Mouse (Mus musculus) midbrain, embryonic 16.5 days (tissue): ENCODE measurements around the gene Best1. TPM values are rescaled to one million over a fixed set of nuclear protein-coding genes. Genes with fewer than 3 reads are reported as not detected.

Experiments
- ATAC-seq: fragments of 200-750 bp; cut with Nextera tagmentation; 2 replicates; pipeline ENCODE4 v1.8.0; 2017; ENCODE audit warnings: moderate TSS enrichment
- H3K27ac ChIP-seq: fragments of 300-500 bp; sonication (generic); 2 replicates; pipeline ENCODE4 v1.5.1; 2014; ENCODE audit warnings: mild to moderate bottlenecking, low read length, mixed read lengths
- H3K27me3 ChIP-seq: fragments of 300-500 bp; sonication (generic); 2 replicates; pipeline ENCODE4 v1.6.1; 2014; ENCODE audit warnings: low read depth, low read length, mixed read lengths; ENCODE audit not compliant: control insufficient read depth, insufficient read depth
- H3K36me3 ChIP-seq: fragments of 300-500 bp; sonication (generic); 2 replicates; pipeline ENCODE4 v1.6.1; 2014; ENCODE audit warnings: mild to moderate bottlenecking, low read length, moderate library complexity, mixed read lengths; ENCODE audit not compliant: control insufficient read depth, insufficient read depth
- H3K4me1 ChIP-seq: fragments of 300-500 bp; sonication (generic); 2 replicates; pipeline ENCODE4 v1.6.1; 2014; ENCODE audit warnings: mild to moderate bottlenecking, low read length, mixed read lengths; ENCODE audit not compliant: control insufficient read depth, insufficient read depth
- H3K4me2 ChIP-seq: fragments of 300-500 bp; sonication (generic); 2 replicates; pipeline ENCODE4 v1.6.1; 2014; ENCODE audit warnings: mild to moderate bottlenecking, low read length, mixed read lengths
- H3K4me3 ChIP-seq: fragments of 300-500 bp; sonication (generic); 2 replicates; pipeline ENCODE4 v1.5.1; 2014; ENCODE audit warnings: low read depth, mild to moderate bottlenecking, low read length, moderate library complexity, mixed read lengths
- H3K9ac ChIP-seq: fragments of 300-500 bp; sonication (generic); 2 replicates; pipeline ENCODE4 v1.6.1; 2014; ENCODE audit warnings: low read depth, low read length, mixed read lengths
- H3K9me3 ChIP-seq: fragments of 300-500 bp; sonication (generic); replicated peaks from 2 replicates; pipeline ENCODE4 v1.6.1; 2014; ENCODE audit warnings: mild to moderate bottlenecking, low read length, mixed read lengths; ENCODE audit not compliant: control insufficient read depth, poor library complexity, severe bottlenecking
- WGBS: fragments of 180-500 bp; shearing (Covaris S2); extraction: QIAGEN DNeasy Blood & Tissue Kit; methylation state at CpG from one replicate; pipeline ENCODE4 v1.1.7; 2014; 5-methylcytosine and 5-hydroxymethylcytosine counted together
- polyA plus RNA-seq: library from polyadenylated mRNA; unstranded; fragments of >200 nt; fragmentation: Nextera tagmentation; extraction: Ambion mirVana; gene quantifications from 2 replicates; pipeline ENCODE4 v1.2.1, GENCODE M21; 2015

Gene Best1
- polyA plus RNA-seq, 1 experiment from 2014 or later, result 2.9 TPM

- no peak overlapping the region for H3K9ac ChIP-seq
- no peak overlapping the region for H3K27ac ChIP-seq
- H3K4me3 ChIP-seq, result no peak overlapping the region
- H3K4me1 ChIP-seq, result no peaks in the 10 kb centered on the region
- H3K4me2 ChIP-seq, result no peak overlapping the region
- ATAC-seq, result peak; percentile 56
- no peaks in the 10 kb centered on the region for H3K9me3 ChIP-seq
- H3K36me3 ChIP-seq, result no peaks in the 10 kb centered on the region
- H3K27me3 ChIP-seq, result no peaks in the 10 kb centered on the region
- WGBS, result 33% methylated on average over 8 of the region's 8 CpGs
Observed at GRCm38 (mm10) chr19:10033211-10033973, 32.0 kb upstream of the Best1 start.

- H3K36me3 ChIP-seq, result no peaks in the 10 kb centered on the region
- 94% methylated on average over 2 of the region's 2 CpGs for WGBS
- H3K9me3 ChIP-seq, result no peaks in the 10 kb centered on the region
- H3K4me2 ChIP-seq, result no peak overlapping the region
- no peak overlapping the region for H3K27ac ChIP-seq
- no peak overlapping the region for H3K4me3 ChIP-seq
- no peak overlapping the region for H3K9ac ChIP-seq
- ATAC-seq, result no peak
- no peaks in the 10 kb centered on the region for H3K27me3 ChIP-seq
- no peaks in the 10 kb centered on the region for H3K4me1 ChIP-seq
Observed at GRCm38 (mm10) chr19:10029746-10030145, 28.3 kb upstream of the Best1 start.

GRCm38 (mm10) chr19:10025169-10025875, 23.9 kb upstream of the Best1 start:
- H3K9ac ChIP-seq, result no peak overlapping the region
- WGBS, result 28% methylated on average over 8 of the region's 8 CpGs
- H3K36me3 ChIP-seq, result no peaks in the 10 kb centered on the region
- H3K4me3 ChIP-seq, result no peak overlapping the region
- no peak overlapping the region for H3K4me2 ChIP-seq
- H3K9me3 ChIP-seq, result no peaks in the 10 kb centered on the region
- no peaks in the 10 kb centered on the region for H3K4me1 ChIP-seq
- ATAC-seq, result peak; percentile 61
- H3K27me3 ChIP-seq, result no peaks in the 10 kb centered on the region
- H3K27ac ChIP-seq, result peak overlapping the region; percentile 50

GRCm38 (mm10) chr19:10023304-10023758, 21.9 kb upstream of the Best1 start:
- H3K27me3 ChIP-seq, result no peaks in the 10 kb centered on the region
- WGBS, result 70% methylated on average over 9 of the region's 9 CpGs
- no peak for ATAC-seq
- peak overlapping the region; percentile 17; the same call in 1 of the 2 replicates for H3K27ac ChIP-seq
- no peak overlapping the region for H3K9ac ChIP-seq
- no peaks in the 10 kb centered on the region for H3K36me3 ChIP-seq
- no peak overlapping the region for H3K4me2 ChIP-seq
- H3K4me1 ChIP-seq, result peaks cover 11% of the 10 kb centered on the region
- no peak overlapping the region for H3K4me3 ChIP-seq
- H3K9me3 ChIP-seq, result no peaks in the 10 kb centered on the region

- Histone ChIP-seq H3K4me1 (peaks cover 12% of the 10 kb centered on the region), H3K27me3 (no peaks in the 10 kb centered on the region), H3K27ac (0 out of 2 replicates have a peak overlapping the region, but pooled peaks have one; percentile 17), H3K9ac (no peak overlapping the region), H3K36me3 (no peaks in the 10 kb centered on the region), H3K4me3 (no peak overlapping the region), H3K9me3 (no peaks in the 10 kb centered on the region), H3K4me2 (no peak overlapping the region)
- 60% methylated on average over 5 of the region's 5 CpGs for WGBS
- no peak for ATAC-seq
Observed at GRCm38 (mm10) chr19:10022414-10023303, 21.2 kb upstream of the Best1 start.

GRCm38 (mm10) chr19:10021981-10022380, 20.5 kb upstream of the Best1 start:
- H3K36me3 ChIP-seq, result no peaks in the 10 kb centered on the region
- no peaks in the 10 kb centered on the region for H3K9me3 ChIP-seq
- H3K27ac ChIP-seq, result no peak overlapping the region
- no peak overlapping the region for H3K4me3 ChIP-seq
- no peak for ATAC-seq
- H3K4me2 ChIP-seq, result no peak overlapping the region
- no peak overlapping the region for H3K9ac ChIP-seq
- no peaks in the 10 kb centered on the region for H3K27me3 ChIP-seq
- 95% methylated on average over 2 of the region's 2 CpGs for WGBS
- H3K4me1 ChIP-seq, result peaks cover 12% of the 10 kb centered on the region

GRCm38 (mm10) chr19:10019214-10019760, 17.9 kb upstream of the Best1 start:
- ATAC-seq, result no peak
- Histone ChIP-seq H3K9me3 (no peaks in the 10 kb centered on the region), H3K4me2 (peak overlapping the region; percentile 75), H3K4me3 (peak overlapping the region; percentile 65), H3K9ac (peak overlapping the region; percentile 79), H3K4me1 (peaks cover 12% of the 10 kb centered on the region), H3K27me3 (no peaks in the 10 kb centered on the region), H3K27ac (no peak overlapping the region), H3K36me3 (no peaks in the 10 kb centered on the region)
- 73% methylated on average over 4 of the region's 4 CpGs for WGBS

GRCm38 (mm10) chr19:10018527-10018818, 17.0 kb upstream of the Best1 start:
- Histone ChIP-seq H3K27ac (no peak overlapping the region), H3K4me1 (peaks cover 12% of the 10 kb centered on the region), H3K9ac (peak overlapping the region; percentile 79), H3K27me3 (no peaks in the 10 kb centered on the region), H3K9me3 (no peaks in the 10 kb centered on the region), H3K4me2 (peak overlapping the region; percentile 75), H3K4me3 (peak overlapping the region; percentile 65), H3K36me3 (no peaks in the 10 kb centered on the region)
- 2% methylated on average over 3 of the region's 3 CpGs for WGBS
- peak; percentile 5; the same call in 1 of the 2 replicates for ATAC-seq
